Mouse (Mus musculus) layer of hippocampus, adult 9-10 months (tissue): ENCODE results near the gene Csnk2b.

Experiments used
- DNase-seq: peaks from one replicate; pipeline ENCODE4 v3.0.0; 2022; ENCODE audit warnings: low spot score

Csnk2b gene

DNA sequence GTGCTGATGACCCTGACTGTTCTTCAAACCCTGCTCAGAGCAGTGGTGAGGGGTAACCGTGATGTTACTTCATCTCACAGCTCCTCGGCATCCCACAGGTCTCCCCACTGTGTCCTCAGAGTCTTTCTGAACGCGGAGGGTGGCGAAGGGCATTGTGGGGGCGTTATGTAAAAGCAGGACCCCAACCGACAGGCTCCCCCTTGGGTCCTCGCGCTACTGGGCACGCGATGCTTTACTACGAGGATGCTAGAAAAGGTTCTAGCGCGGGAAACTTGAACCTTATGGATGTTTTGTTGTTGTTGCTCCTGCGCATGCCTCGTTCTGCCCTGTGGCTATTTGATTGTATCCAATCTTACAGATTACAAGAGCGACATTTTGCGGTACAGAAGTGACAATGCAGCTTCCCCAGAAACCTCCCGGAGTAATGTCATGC lies at the start of gene Csnk2b:
TSS of gene Csnk2b (minus strand) at position 183 of the 433 bp plus-strand sequence.
- DNase-seq = peak; percentile 44

DNA sequence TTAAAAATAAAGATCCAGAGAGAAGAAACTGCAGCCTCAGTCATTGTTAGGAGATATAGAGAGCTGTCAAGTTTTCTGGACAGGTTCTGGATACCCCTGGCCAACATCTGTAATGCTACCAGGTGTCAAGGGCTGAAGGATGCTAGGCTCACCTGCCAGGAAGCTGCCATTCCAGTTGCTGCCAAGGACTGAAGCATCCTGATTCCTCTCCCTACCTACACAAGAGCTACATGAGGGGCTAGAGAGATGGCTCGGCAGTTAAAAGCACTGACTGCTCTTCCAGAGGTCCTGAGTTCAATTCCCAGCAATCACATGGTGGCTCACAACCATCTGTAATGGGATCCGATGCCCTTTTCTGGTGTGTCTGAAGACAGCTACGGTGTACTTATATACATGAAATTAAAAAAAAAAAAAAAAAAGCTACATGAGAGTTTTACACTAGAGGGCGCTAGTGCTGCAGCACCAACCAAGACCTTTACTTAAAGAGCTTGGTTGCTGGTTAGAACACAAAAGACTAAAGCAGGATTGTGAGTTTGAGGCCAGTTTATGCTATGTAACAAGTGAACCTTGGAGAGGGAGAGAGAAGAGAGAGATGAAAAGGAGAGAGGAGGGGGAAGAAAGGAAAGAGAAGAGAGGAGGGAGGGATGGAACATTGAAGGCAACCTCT lies 46.8 kb upstream of the Csnk2b start:
- DNase-seq = no peak

DNA sequence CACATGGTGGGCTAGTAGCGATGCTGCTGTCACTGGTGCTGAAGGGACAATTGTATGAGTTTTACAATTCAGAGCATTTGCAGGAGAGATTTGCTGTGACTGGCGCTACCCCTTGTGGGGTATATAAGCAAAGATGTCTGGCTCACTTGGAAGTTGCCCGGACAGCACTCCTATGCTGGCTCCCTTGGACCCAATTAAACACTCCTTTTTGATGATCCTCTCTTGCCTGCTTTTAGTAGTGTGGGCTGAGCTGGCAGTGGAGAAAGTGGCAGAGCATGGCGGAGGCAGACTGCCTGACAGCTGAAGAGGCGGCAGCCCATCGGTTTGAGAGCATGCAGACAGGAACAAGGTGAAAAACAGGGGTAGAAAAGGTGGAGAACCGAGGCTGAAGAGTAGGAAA lies 45.9 kb upstream of the Csnk2b start:
- DNase-seq = no peak

DNA sequence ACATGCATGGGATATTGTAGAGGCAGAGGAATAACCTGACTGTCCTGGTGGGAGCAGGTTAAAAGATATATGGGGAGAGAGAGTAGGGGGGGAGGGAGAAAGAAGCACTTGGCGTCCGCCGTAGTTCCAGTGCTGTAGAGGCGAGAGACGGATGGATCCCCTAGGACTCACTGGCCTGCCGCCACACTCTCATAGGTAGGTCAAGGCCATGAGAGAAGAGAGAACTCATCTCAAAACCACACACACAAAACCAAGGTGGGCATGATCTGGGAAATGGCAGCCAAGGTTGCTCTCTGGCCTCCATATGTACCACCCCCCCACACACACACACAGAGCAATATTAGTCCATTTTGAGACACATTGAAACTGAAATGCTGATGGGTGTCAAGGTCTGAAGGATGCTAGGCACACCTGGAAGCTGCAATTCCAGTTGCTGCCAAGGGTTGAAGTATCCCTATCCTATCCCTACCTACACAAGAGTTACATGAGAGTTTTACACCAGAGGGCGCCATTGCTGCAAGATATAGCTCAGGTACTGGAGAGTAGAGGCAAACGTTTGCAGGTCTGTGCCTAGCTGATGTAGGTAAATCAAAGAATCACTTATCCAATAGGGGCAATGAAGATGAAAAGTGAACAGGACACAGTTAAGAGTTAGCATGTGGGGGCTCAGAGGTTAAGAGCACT lies 44.6 kb upstream of the Csnk2b start:
- no peak for DNase-seq

DNA sequence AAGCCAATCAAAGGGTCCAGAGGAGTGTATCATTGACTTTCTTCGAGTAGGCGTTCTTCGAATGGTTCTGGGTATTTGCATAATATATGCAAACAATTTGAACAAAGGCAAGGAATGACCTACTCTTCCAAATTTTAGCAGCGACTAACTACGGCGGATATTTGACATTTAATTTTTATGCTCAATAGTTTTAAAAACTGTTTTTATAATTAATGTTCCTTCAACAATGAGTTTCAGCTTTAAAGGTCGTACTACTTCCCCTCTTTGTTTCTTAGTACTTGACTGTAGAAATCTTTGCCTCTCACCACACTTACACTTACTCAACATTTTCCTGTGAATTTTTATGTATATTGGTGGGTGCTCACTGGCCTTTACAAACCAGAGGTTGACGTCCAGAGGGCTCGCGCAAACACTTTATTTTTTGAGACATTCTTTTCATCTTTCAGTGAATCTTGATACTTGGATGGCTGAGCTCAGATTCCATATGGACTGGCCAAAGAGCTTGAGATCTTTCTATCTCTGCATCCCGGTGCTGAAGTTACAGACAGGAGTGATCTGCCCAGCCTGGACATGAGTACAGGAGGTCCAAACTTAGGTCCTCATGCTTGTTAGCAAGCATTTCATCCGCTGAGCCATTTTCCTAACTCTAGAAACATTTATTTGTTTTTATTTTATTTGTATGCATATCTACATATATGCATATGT lies 43.8 kb upstream of the Csnk2b start:
- DNase-seq = no peak

DNA sequence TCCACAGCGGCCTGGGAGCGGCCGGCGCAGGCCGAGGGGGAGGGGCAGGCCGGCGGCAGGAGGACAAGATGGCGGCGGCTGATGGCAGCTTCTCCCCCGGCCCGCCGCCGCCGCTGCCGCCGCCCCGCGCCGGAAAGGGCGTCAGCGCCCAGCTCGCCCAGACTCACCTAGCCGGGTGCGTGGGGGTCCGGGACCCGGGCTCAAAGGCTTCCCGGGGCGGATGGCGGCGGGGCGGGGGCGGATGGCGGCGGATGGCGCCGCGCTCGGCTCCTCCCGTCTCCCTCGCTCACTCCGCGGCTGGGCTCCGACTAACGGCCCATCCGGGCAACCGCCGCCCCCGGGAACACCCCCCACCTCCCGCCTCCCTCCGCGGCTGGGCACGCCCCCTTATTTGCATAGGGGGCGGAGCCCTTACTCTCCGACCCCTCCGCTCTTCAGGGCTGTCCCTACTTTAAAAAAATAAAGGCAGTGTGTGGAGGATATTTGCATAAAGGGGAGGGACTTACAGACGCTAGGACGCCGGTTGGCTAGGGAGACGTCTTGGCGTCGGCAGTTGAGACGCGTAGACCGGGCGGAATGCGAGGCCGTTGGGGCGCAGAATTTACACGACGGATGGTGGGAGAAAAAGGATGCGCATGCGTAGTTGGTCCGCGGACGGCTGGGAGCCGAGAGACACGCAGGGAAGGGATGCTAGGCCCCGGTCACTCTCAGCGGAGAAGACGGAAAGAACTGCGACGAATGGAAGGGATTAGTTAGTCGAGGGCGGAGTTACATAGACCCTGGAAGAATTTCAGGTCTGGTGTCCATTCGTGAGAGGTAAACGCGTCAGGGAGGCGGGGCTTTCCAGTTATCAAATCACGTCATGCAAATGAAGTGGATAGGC lies 43.0 kb upstream of the Csnk2b start, which contains the start of gene Prrc2a:
TSS of gene Prrc2a (minus strand) at position 330 of the 883 bp plus-strand sequence.
- peak; percentile 99 for DNase-seq

DNA sequence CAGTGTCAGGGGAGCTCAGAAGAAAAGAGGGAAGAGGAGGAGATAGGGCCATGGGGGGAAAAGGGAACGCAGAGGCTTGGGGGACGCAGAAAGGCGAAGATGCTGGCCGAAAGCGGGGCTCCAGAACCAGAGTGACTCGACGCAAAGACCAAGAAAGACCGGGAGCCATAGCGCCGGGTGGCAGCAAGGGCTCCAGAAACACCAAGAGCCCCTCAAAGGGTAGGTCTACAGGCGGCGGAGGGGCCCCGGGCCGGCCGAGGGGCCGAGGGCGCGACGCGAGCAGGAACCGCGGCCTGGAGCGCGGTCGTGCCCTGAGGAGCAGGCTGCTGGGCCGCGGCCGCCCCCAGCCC lies 42.3 kb upstream of the Csnk2b start:
- no peak for DNase-seq

DNA sequence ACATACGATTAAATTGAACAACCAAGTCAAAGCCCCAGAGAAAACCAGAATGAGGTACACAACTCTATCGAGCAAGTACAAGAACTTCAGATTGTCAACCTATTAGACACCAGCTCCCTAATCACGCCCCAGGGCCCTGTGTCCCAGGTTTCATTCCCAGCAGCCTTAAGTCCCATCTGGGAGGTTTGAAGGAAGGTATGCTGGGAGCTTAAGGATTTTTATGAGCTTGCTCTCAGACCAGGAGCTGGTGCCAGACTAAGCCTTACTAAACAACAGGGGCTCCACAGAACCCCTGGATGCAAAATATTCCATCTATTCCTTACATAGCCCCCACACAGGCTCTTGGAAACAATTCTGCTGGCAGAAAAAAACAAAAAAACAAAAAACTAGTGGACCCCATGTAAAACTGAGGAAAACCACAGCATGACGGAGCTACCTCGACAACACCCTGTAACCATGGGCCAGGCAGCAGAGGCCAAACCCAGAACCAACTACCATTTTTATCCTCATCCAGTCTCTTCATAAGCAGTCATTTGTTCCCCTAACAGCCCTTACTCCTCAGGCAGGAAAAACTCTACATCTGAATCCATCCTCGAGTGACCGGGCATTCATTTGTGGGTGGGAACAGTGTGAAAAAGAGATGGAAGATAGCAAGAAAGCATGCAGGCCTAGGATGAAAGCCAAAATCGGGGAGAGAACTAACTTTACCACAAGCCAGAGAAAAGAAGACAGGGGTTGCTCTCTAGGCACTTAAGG lies 41.7 kb upstream of the Csnk2b start:
- no peak for DNase-seq

DNA sequence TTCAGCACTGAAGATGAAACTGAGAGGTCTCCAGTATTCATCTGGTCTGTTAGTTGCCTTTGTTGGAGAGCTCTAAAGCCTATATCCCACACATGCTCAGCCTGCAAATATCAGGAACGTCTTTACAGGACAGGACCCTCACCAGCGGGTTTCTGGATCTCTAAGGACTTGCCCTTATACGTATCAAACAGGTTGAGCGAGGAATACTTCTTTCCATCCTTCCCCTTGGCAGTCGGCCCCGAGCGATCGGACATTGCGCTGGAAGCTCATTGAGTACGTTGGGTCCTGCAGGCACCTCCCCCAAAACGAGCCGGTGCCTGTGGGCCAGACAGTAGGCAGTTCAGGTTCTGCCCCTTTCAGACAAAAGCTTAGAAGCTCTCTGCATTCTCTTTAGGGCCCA lies 40.9 kb upstream of the Csnk2b start:
- no peak for DNase-seq

DNA sequence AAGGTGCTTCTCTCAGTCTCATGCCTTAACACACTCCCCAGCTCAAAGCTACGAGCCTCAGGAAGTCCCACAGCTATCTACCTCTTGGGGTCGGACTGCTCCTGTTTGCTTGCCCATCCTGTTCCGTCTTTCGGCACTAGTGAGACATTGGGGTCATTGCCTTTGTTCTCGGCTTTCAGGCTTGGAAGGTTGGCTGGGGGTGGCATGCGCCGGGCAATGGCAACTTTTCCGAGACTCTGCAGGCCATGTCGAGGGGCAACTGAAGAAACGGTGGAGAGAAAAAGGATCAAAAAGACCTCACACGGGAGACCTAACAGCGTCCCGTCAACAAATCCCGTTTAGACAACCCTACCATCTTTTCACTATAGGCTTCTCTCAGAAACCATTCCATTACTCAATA lies 40.3 kb upstream of the Csnk2b start:
- no peak for DNase-seq

DNA sequence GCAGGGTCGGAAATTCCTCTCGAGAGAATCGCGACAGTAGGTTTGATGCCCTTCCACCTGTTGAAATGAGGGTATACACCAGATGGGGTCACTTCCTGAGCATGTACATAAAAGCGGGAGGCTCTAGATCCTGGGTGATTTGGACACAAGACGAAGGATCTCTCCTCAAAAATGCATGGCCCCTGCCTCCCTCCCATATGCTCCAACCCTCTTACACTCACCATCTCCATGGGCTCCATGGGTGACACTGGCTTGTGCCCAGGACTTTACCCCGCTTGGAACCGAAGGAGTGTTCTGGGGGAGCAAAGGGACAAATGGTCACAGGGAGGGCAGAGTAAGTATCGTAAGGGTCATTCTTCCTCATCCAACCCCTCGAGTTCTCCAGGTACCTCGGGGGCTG lies 39.6 kb upstream of the Csnk2b start:
- DNase-seq = no peak

DNA sequence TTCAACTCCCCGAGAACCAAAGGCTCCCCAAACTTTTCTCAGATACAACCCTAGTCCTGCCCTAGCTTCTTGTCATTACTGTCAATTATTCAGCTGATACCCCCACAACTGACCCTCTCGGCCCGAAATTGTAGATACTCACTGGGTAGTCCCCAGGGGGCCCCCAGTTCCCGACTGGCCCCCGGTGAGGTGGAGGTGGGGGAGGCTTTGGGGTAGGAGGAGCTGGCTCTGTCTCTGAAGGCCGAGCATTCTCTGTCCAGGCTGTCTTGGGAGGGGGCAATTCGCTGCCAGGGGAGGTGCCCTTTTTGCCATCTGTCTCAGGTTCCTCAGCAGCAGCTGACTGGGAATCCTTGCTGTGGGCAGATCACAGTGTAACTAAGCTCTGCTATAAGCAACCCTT lies 37.8 kb upstream of the Csnk2b start:
- no peak for DNase-seq

DNA sequence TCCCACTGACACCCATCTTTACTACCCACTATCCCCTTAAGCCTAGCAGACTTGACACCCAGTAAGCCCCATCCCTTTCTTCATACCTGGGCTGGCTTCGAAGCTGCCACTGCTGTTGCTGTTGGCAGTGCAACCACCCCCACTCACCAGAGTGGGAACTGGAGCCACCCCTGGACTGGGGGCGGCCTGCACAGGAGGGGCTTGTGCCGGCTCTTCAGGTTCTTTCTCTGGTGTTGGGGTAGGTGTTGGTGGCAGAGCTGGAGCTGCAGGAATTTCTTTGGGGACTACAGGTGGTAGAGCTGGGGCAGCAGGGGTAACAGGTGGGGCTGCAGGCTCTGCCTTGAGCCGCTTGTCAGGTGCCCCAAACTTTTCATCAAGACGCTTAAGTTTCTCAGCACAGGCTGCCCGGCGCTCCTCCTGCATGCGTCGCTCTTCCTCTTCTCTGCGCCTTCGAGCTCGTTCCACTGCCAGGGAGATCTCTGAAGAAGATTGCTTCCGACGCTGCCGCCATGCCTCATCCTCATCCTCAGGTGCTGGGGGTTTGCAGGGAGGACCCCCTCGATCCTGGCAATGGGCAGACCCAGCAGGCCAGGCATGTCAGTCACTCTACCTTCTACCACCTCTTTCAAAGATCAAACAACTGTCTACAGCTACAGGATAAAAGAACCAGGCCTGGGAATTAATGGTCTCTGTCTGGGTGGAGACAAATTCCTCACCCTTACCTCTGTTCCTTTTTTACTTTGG lies 37.2 kb upstream of the Csnk2b start:
- DNase-seq = no peak

DNA sequence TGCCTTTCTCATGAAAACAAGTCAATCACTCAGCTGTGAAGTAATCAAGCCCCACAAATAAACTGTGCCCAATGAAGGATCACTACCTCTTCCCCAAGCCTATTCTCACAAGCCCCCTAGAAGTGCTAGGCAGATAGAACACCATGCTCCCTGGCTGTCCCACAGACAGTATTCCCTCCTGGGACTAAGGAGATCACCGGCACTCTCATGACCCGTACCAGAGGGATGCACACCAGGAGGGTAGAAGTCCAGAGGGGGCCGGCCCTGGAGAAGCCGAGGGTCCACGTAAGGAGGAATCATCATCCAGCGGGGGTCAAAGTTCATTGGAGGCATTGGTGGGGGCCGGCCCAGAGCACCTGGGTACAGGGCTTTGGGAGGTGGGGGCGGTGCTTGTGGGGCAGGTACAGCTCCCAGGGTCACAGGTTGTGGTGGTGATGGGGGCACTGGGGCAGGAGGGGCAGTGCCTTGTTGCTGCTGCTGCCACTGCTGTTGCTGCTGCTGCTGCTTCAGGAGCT lies 35.9 kb upstream of the Csnk2b start:
- no peak for DNase-seq

DNA sequence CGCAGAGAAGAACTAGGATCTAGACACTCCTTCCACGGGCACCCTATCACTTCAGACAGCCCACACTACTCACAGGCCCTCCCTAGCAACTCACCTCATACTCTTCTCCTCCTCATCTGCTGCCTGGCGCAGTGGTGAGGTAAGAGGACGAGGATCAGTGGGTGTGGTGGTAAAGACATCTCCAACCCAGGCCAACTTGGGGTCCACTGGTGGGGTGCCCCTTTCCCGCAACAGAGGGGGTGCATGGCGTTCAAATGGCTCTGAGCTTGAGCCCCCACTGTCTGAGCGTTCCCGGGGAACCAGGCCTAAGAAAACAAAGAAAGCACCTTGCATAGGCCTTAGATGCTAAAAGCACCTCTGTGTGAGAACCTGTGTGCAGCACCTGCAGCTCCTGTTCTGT lies 35.4 kb upstream of the Csnk2b start:
- no peak for DNase-seq

DNA sequence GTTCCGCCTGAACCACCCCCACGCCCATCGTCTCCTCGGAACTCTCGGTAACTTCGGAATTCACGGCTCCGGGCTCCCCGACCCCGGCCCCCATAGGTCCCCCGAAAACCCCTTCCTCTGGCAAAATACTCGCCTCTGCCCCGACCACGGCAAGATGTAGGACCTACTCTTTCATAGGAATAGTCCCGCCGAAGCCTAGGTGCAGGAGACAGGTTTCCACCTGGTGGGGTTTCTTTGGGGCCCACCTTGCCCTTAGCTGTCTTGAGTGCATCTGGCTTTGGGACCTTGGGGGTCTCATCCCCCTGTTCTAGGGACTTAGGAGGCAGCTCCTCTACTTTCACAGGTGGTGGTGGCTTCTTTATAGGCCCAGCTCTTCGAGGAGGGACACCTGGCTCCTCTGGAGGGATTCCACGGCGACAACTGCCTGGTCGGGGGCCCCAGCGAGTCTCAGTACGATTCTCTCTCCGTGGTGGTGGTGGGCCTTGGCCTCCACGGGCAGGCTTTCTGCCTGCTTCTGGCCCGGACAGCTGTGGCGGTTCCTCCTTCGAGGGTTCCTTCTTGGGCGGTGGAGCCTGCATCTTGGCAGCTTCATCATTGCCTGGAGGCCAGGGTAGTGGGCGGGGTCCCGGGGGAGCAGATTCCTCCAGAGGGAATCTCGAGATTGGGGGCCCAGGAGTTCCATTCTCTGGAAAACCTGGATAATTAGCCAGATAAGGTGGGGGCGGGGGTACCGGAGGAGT lies 34.8 kb upstream of the Csnk2b start:
- DNase-seq = no peak

DNA sequence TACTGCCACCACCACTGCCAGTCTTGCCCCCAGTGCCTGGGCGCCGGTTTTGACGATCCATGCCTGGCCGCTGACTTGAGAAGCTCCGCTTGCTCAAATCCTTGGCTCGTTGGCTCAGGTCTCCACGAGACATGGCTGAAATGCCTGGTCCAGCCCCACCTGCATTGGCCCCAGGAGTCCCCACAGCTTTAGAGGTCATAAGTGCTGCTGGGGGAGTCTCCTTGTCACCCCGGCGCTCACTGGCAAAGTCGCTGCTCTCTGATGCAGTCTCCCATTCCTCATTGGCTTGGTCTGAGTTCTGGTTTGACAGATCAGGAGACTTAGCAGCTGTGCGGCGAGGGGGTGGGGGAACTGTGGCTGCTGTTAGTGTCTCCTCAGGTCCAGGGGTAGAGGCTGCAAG lies 33.6 kb upstream of the Csnk2b start:
- DNase-seq = no peak

DNA sequence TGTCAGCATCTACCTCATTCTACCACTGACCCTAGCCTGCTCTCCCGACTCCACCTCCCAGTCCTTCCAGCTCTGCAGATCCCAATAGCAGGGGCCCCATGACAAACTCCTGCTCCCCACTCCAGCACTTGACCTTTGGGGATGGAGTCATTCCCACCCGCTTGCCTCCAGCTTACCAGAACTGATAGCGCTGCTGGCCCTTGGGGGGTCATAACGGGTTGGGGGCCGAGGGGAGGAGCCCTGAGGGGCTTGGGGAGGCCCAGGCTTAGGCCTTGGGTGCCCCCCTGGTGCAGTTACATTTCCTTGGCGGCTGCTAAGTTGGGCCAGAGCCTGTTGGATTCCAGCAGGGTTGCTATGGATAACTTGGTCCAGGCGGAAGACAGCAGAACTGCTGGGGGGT lies 32.8 kb upstream of the Csnk2b start:
- no peak for DNase-seq

DNA sequence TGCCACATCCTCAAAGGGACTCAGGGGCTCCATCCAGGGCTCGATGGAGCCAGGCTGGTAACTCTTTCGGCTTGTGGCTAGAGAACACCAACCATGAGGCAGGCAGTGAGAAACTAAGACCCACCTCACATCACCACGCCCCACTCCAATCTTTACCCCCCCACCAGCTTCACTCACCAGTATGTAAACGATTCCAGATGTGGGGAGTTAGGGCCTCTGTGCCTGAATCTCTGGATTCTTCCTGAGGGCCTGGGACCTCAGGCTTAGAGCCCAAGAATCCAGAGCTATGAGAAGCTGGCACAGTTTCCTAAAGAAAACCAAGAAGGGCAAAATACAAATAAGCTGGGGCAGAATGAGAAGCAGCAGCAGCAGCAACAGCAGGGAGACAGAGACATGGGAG lies 32.1 kb upstream of the Csnk2b start:
- DNase-seq = no peak

DNA sequence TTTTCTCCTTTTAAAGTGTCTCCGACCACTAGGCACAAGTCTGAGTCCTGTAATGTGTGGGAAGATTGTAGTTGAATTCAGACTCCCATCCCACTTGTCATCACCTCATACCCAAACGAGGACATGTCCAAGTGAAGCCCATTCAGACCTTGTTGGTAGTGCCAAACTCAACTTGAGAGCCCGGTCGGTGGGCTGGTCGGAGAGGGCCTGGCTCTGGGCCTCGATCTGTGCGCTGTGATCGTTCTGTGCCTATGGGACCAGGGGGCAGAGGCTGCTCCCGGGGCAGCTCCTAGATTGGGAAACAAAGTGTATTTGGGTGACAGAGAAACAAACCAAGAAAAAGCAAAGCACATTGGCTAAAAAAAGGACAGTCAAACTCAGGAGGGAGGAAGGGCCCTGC lies 31.2 kb upstream of the Csnk2b start:
- no peak for DNase-seq
